Mouse (Mus musculus) embryonic fibroblast, embryonic 13.5 days (primary cell): ENCODE results near the gene Rfwd3. TPM values are rescaled to one million over a fixed set of nuclear protein-coding genes. Genes with fewer than 3 reads are reported as not detected.
A peak's percentile ranks its signal among the peaks of the same experiment; 100 is the strongest.
"Not testable (repeated sequence)": the region's sequence is repeated elsewhere in the genome, so short reads cannot be mapped to it uniquely, and the experiment has no call there.

Experiments
- H3K27ac ChIP-seq: 2 replicates; pipeline ENCODE4 v1.5.1; 2012; ENCODE audit warnings: low read length, control low read depth, inconsistent platforms; ENCODE audit not compliant: insufficient read depth
- H3K4me1 ChIP-seq: 2 replicates; pipeline ENCODE4 v1.6.1; 2011; ENCODE audit warnings: low read length; ENCODE audit not compliant: control insufficient read depth, insufficient read depth
- H3K4me3 ChIP-seq: 2 replicates; pipeline ENCODE4 v1.5.1; 2011; ENCODE audit warnings: mild to moderate bottlenecking, control low read depth, low read length; ENCODE audit not compliant: insufficient read depth
- CTCF ChIP-seq: IDR thresholded peaks from 2 replicates; pipeline ENCODE4 v1.5.1; 2011; ENCODE audit warnings: mild to moderate bottlenecking, control low read depth, low read length, moderate library complexity, borderline replicate concordance; ENCODE audit not compliant: insufficient read depth
- POLR2A ChIP-seq: IDR thresholded peaks from 2 replicates; pipeline ENCODE4 v1.6.1; 2011; ENCODE audit warnings: low read depth, mild to moderate bottlenecking, control low read depth, low read length, moderate library complexity
- polyA plus RNA-seq: library from polyadenylated mRNA; stranded (reverse); fragments of >200 nt; gene quantifications from 2 replicates; pipeline ENCODE4 v1.2.4, GENCODE M21; 2011; ENCODE audit warnings: low read depth; ENCODE audit not compliant: missing spikeins, insufficient read length

Gene Rfwd3
- polyA plus RNA-seq, 1 experiment, result 35.3 TPM

DNA sequence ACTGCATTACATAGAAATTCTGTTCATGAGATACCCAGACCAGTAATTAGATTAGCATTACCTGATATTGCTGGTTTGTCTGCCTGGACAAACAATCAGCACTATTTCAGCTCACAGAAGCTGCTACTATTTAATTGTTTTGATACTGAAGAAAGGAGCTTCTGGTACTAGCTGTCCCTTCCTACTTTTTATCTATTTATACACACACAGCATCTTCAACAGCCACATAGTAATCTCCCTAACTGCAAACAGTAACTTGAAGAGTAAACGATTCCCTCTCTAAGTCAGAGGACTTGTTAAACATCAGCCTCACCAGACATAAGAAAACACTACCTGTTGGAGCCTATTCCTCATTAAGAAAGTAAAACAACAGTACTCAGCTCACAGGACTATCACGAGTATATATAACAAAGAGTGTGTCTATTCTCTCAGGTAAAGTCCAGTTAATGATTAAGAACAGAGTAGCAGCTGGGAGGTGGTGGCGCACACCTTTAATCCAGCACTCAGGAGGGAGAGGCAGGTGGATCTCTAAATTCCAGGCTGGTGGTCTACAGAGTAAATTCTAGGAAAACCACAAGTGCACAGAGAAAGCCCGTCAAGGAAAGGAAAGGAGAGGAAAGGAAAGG, 47.4 kb downstream of the Rfwd3 start:
- H3K4me1 ChIP-seq, result no peaks in the 10 kb centered on the region
- no peak overlapping the region for H3K4me3 ChIP-seq
- TF ChIP-seq CTCF (no peak), POLR2A (no peak)
- H3K27ac ChIP-seq, result no peak overlapping the region

DNA sequence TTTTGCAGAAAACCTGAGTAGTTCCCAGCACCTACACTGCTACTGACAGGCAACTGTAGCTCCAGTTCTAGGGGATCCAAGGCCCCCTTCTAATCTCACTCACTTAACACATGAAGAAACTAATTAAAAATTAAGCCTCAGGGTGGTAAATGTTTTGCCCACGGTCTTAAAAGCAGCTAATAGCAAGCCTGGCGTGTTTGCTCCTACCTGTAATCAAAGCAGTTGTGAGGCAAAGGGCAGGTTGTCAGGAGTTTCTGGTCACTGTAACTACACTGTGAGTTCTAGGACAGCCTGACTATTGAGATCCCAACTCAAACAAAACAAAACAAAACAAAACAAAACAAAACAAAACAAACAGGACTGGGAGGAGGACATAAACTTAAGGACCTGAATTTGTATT, 49.9 kb downstream of the Rfwd3 start:
- H3K4me3 ChIP-seq, result no peak overlapping the region
- H3K27ac ChIP-seq, result no peak overlapping the region
- no peak for TF ChIP-seq POLR2A
- TF ChIP-seq CTCF, result no peak
- no peaks in the 10 kb centered on the region for H3K4me1 ChIP-seq

DNA sequence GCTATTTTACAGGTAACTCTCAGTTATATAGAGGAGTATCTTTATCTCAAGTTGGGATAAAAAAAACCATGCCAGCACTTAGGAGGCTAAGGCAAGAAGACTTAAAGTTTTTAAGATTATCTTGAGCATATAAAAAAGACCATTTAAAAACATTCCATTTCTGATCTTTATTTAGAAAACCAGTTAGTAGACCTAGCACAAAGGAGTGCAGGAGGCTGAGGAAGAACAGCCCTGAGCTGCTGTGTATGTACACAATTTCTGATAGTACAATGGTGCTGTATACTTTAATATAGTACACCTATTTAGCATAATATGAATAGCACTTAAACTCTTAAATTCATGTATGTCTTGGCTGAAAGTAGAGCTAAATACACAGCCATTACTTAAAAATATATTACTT, 51.9 kb downstream of the Rfwd3 start:
- Histone ChIP-seq H3K4me3 (no peak overlapping the region), H3K27ac (no peak overlapping the region), H3K4me1 (no peaks in the 10 kb centered on the region)
- TF ChIP-seq POLR2A, result no peak
- TF ChIP-seq CTCF, result no peak

DNA sequence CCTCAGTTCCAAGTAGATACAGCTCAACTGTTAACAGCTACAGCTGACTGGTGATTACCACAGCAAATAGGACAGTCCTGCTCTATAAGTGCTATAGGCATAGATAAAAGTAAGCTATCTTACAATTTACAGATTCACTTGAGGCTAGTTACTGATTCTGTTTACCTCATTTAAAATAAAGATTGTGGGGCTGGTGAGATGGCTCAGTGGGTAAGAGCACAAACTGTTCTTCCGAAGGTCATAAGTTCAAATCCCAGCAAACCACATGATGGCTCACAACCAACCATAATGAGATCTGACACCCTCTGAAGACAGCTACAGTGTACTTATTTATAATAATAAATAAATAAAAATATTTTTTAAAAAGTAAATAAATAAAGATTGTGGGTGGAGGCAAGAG, 53.2 kb downstream of the Rfwd3 start:
- not testable (repeated sequence) for H3K4me1 ChIP-seq, H3K4me3 ChIP-seq, H3K27ac ChIP-seq

- no peak for TF ChIP-seq CTCF
- no peak for TF ChIP-seq POLR2A
- Histone ChIP-seq H3K4me1 (no peaks in the 10 kb centered on the region), H3K4me3 (no peak overlapping the region), H3K27ac (no peak overlapping the region)
Observed at GRCm38 (mm10) chr8:111246287-111246830, 53.7 kb downstream of the Rfwd3 start.

GRCm38 (mm10) chr8:111237301-111237700, 62.7 kb downstream of the Rfwd3 start:
- Histone ChIP-seq H3K4me1 (peaks cover 10% of the 10 kb centered on the region; the same call in 1 of the 2 replicates), H3K27ac (peak overlapping the region; percentile 35), H3K4me3 (no peak overlapping the region)
- no peak for TF ChIP-seq CTCF

- peaks cover 15% of the 10 kb centered on the region for H3K4me1 ChIP-seq
- TF ChIP-seq CTCF (no peak), POLR2A (no peak)
- H3K27ac ChIP-seq, result no peak overlapping the region; the same call in 1 of the 2 replicates
- H3K4me3 ChIP-seq, result no peak overlapping the region
Observed at GRCm38 (mm10) chr8:111233730-111234129, 66.3 kb downstream of the Rfwd3 start.

- no peak overlapping the region for H3K4me3 ChIP-seq
- no peak for TF ChIP-seq CTCF
- H3K4me1 ChIP-seq, result peaks cover 3% of the 10 kb centered on the region
- no peak overlapping the region for H3K27ac ChIP-seq
Observed at GRCm38 (mm10) chr8:111224153-111224552, 75.9 kb downstream of the Rfwd3 start.

Other genes starting within 250 kb of the Rfwd3 start
- not detected in 2 replicates for gene Exosc6, start 243.9 kb downstream of the Rfwd3 start, polyA plus RNA-seq
- gene Clec18a, start 207.8 kb downstream of the Rfwd3 start, polyA plus RNA-seq, result not detected in 2 replicates
- 15.1 and 18.5 TPM in 2 replicates for gene Pdpr, start 205.6 kb downstream of the Rfwd3 start, polyA plus RNA-seq
- gene Glg1, start 41.0 kb downstream of the Rfwd3 start, polyA plus RNA-seq, result 130 and 132 TPM in 2 replicates
- 30.0 and 33.9 TPM in 2 replicates for gene Mlkl, start 38.0 kb upstream of the Rfwd3 start, polyA plus RNA-seq
- not detected in 2 replicates for gene Fa2h, start 93.6 kb upstream of the Rfwd3 start, polyA plus RNA-seq
- 10.2 and 10.9 TPM in 2 replicates for gene Wdr59, start 221.9 kb upstream of the Rfwd3 start, polyA plus RNA-seq
- 37.5 and 43.8 TPM in 2 replicates for gene Znrf1, start 235.9 kb upstream of the Rfwd3 start, polyA plus RNA-seq